Mouse (Mus musculus) brown adipose tissue, adult 24 weeks (tissue): ENCODE data around the gene L1cam. TPM values are rescaled to one million over a fixed set of nuclear protein-coding genes. Genes with fewer than 3 reads are reported as not detected.

ENCODE experiments used
- H3K27ac ChIP-seq: fragments of 200-500 bp; replicated peaks from 2 replicates; pipeline ENCODE4 v1.5.1; 2012; ENCODE audit warnings: low read depth, mild to moderate bottlenecking, low read length
- H3K4me1 ChIP-seq: fragments of 200-500 bp; 2 replicates; pipeline ENCODE4 v1.6.1; 2012; ENCODE audit warnings: low read length, mixed read lengths; ENCODE audit not compliant: control insufficient read depth, insufficient read depth, insufficient read length
- H3K4me3 ChIP-seq: fragments of 200-500 bp; 2 replicates; pipeline ENCODE4 v1.5.1; 2012; ENCODE audit warnings: low read depth, mild to moderate bottlenecking, low read length, moderate library complexity; ENCODE audit not compliant: insufficient read depth
- polyA plus RNA-seq: library from polyadenylated mRNA; stranded (reverse); fragments of >200 nt; gene quantifications from 2 replicates; pipeline ENCODE4 v1.2.4, GENCODE M21; 2012; ENCODE audit not compliant: missing spikeins, insufficient read depth, insufficient read length

L1cam gene
- polyA plus RNA-seq, 1 experiment, result 2.2 TPM

GRCm38 (mm10) chrX:73854326-73855086 lies 41.4 kb downstream of the L1cam start:
- Histone ChIP-seq H3K4me3 (no peak overlapping the region), H3K4me1 (no peaks in the 10 kb centered on the region), H3K27ac (no peak overlapping the region)

DNA sequence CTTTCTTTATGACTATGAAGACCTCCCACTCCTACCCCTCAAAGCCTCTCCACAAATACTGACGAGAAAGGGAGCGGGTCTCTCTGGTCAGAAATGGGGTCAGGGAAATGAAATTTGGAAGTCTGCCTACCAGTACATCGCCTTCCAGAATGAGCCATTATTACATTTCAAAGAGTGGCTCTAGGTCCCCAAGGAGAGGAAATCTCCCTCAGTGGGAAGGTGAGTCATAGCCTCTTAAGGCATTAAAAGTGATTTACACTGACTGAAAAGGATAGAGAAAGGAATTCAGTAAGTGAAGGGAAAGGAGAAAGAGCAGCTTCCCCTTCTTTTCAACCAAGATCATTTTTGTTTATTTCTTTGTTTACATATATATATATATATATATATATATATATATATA lies 59.2 kb downstream of the L1cam start:
- no peaks in the 10 kb centered on the region for H3K4me1 ChIP-seq
- no peak overlapping the region for H3K27ac ChIP-seq
- no peak overlapping the region for H3K4me3 ChIP-seq

DNA sequence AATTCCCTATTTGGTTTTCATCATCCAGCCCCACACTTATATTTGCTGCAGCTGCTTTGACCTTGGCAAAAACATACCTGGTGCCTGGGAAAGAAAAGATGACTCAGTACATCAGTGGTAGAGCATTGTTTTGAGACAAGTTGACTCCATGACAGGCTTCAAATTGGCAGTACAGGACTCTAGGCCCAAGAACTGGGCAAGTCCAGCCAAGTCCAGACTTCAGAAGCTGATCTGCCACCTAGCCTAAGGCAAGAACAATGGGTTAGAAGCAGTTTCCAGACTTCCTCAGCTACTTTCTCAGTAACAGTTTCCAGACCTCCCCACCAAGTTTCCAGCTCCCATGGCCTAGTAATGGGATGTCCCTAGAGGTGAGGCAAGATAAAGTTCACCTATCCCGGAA lies 60.2 kb downstream of the L1cam start:
- Histone ChIP-seq H3K4me1 (no peaks in the 10 kb centered on the region), H3K27ac (no peak overlapping the region)

GRCm38 (mm10) chrX:73824185-73825151 lies 71.4 kb downstream of the L1cam start, which contains the start of gene Pdzd4:
Pdzd4 (minus strand) TSS chrX:73824969.
- Histone ChIP-seq H3K4me3 (peak within 1 kb of the TSS; percentile 75), H3K27ac (no peak within 1 kb of the TSS)

More for the DNA sequence above, 60.2 kb downstream of the L1cam start:
- no peak overlapping the region for H3K4me3 ChIP-seq

DNA sequence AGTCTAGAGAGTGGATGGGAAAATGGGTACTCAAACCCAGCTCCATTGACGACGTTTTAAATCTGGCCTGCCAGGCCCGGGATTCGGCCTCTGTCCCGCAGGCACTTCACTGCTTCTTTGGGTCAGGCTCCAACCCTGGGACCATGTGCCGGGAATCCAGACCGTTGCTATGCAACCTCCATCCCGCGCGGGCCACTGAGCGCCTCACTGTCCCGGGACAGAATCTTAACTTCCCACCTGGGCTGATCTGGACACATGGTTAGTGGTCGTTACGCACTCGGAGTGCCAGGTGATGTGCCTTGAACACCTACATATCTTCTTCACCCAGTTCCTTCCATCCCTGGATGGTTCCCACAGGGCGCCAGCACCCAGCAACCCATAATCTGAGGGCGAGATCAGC lies 72.2 kb downstream of the L1cam start:
- Histone ChIP-seq H3K4me1 (no peaks in the 10 kb centered on the region; the same call in 1 of the 2 replicates), H3K27ac (no peak overlapping the region), H3K4me3 (peak overlapping the region; percentile 75)

More at GRCm38 (mm10) chrX:73824185-73825151, 71.4 kb downstream of the L1cam start, which contains the start of gene Pdzd4:
- no peaks in the 10 kb centered on the region; the same call in 1 of the 2 replicates for H3K4me1 ChIP-seq

DNA sequence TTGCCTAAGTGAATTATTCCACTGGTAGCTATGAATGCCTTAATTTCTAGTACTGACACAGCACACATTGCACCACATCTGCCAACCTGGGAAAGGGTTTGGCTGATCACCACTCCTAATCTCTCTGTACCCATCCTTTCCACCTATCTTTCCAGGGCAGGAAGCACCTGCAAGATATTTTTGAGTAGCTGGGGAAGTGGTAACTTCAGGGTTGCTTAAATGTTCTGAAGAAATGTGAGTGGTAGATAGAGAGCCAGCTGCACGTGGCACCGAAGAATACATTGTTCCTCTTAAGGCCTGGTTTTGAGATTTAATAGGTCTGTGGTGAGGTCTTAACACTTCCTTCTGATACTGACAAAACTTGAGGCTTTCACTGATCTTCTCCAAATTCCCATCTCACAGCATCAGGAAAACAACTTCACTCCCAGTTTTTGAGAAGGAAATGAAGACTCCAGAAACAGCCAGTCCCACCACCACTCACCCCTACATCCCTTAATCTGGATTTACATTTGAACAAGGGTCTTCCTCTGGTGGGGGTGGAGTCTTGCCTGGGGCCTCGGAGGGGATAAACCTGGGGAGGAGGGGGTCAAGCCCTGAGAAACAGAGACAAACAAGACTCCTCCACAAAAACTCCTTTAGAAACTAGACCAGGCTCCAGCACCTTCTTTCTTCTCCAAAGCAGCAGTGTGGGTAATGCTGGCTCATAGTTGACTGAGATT lies 79.2 kb downstream of the L1cam start:
- Histone ChIP-seq H3K4me1 (no peaks in the 10 kb centered on the region), H3K27ac (no peak overlapping the region), H3K4me3 (no peak overlapping the region)

GRCm38 (mm10) chrX:73815072-73815471 lies 80.8 kb downstream of the L1cam start:
- H3K27ac ChIP-seq, result no peak overlapping the region
- no peaks in the 10 kb centered on the region for H3K4me1 ChIP-seq
- no peak overlapping the region for H3K4me3 ChIP-seq

- Histone ChIP-seq H3K4me1 (no peaks in the 10 kb centered on the region), H3K27ac (no peak overlapping the region), H3K4me3 (no peak overlapping the region)
Measured at GRCm38 (mm10) chrX:73805814-73806213, 90.1 kb downstream of the L1cam start.

Other genes with a start within 250 kb of the L1cam start
- 1.2 and 1.8 TPM in 2 replicates for gene Pnck, start 236.0 kb downstream of the L1cam start, polyA plus RNA-seq
- 15.8 and 19.4 TPM in 2 replicates for gene Slc6a8, start 223.0 kb downstream of the L1cam start, polyA plus RNA-seq
- 350 and 381 TPM in 2 replicates for gene Bcap31, start 179.9 kb downstream of the L1cam start, polyA plus RNA-seq
- gene Abcd1, start 179.5 kb downstream of the L1cam start, polyA plus RNA-seq, result 12.6 and 22.7 TPM in 2 replicates
- gene Plxnb3, start 139.0 kb downstream of the L1cam start, polyA plus RNA-seq, result 0.33 and 0.55 TPM in 2 replicates
- 0.71 TPM in 1 of 2 replicates, not detected in the other for gene Srpk3, start 121.7 kb downstream of the L1cam start, polyA plus RNA-seq
- gene Idh3g, start 109.2 kb downstream of the L1cam start, polyA plus RNA-seq, result 1,669 and 1,851 TPM in 2 replicates
- 189 and 210 TPM in 2 replicates for gene Ssr4, start 109.1 kb downstream of the L1cam start, polyA plus RNA-seq
- 0.36 and 0.58 TPM in 2 replicates for gene Pdzd4, start 71.1 kb downstream of the L1cam start, polyA plus RNA-seq
- not detected in 2 replicates for gene Avpr2, start 4.0 kb downstream of the L1cam start, polyA plus RNA-seq
- gene Arhgap4, start 25.8 kb upstream of the L1cam start, polyA plus RNA-seq, result 0.59 and 1.9 TPM in 2 replicates
- gene Naa10, start 25.8 kb upstream of the L1cam start, polyA plus RNA-seq, result 90.3 and 104 TPM in 2 replicates
- 4.6 and 7.4 TPM in 2 replicates for gene Renbp, start 34.7 kb upstream of the L1cam start, polyA plus RNA-seq
- gene Hcfc1, start 70.3 kb upstream of the L1cam start, polyA plus RNA-seq, result 15.7 and 22.4 TPM in 2 replicates
- 41.9 and 67.7 TPM in 2 replicates for gene Irak1, start 127.8 kb upstream of the L1cam start, polyA plus RNA-seq
- gene Opn1mw, start 231.4 kb upstream of the L1cam start, polyA plus RNA-seq, result not detected in 2 replicates
- 9.8 and 10.8 TPM in 2 replicates for gene Mecp2, start 239.3 kb upstream of the L1cam start, polyA plus RNA-seq